Mouse (Mus musculus) myocyte (in vitro differentiated cells): ENCODE measurements at regions not wholly inside any gene's neighbourhood (a gene's known extent, or its start where the extent isn't known, plus 50 kb on each side); places are given as distances from the start of the nearest gene placed in this dataset.

ENCODE experiments used
- CEBPB ChIP-seq: IDR thresholded peaks from 2 replicates; pipeline ENCODE4 v1.6.1; 2011; ENCODE audit warnings: mild to moderate bottlenecking, moderate library complexity; ENCODE audit not compliant: poor library complexity, insufficient read depth, severe bottlenecking
- E2F4 ChIP-seq: IDR thresholded peaks from one replicate; pipeline ENCODE4 v1.6.1; 2011; ENCODE audit warnings: mild to moderate bottlenecking, control low read depth, moderate library complexity; ENCODE audit not compliant: insufficient read depth
- MAX ChIP-seq: IDR thresholded peaks from one replicate; pipeline ENCODE4 v1.6.1; 2011; ENCODE audit warnings: low read depth, mild to moderate bottlenecking, control low read depth
- MYOD1 ChIP-seq, 3 experiments: IDR thresholded peaks; one replicate each; pipeline ENCODE4 v1.6.1; 2011; ENCODE audit warnings: control low read depth in 2 of 3, low read depth in 2 of 3, mild to moderate bottlenecking in 2 of 3, moderate library complexity in 1 of 3; ENCODE audit not compliant: insufficient read length in 2 of 3, control insufficient read depth in 1 of 3
- POLR2A ChIP-seq: IDR thresholded peaks from one replicate; pipeline ENCODE4 v1.6.1; 2011; ENCODE audit warnings: low read depth, mild to moderate bottlenecking, control low read depth, moderate library complexity; ENCODE audit not compliant: insufficient read length
- POLR2AphosphoS2 ChIP-seq: IDR thresholded peaks from one replicate; pipeline ENCODE4 v1.6.1; 2011; ENCODE audit warnings: low read depth, control low read depth; ENCODE audit not compliant: insufficient read length
- REST ChIP-seq: IDR thresholded peaks from one replicate; pipeline ENCODE4 v1.6.1; 2011; ENCODE audit warnings: mild to moderate bottlenecking, control low read depth, moderate library complexity; ENCODE audit not compliant: insufficient read depth, insufficient read length
- TCF12 ChIP-seq: IDR thresholded peaks from one replicate; pipeline ENCODE4 v1.6.1; 2011; ENCODE audit warnings: mild to moderate bottlenecking, control low read depth; ENCODE audit not compliant: poor library complexity, insufficient read depth, severe bottlenecking
- TCF3 ChIP-seq: IDR thresholded peaks from one replicate; pipeline ENCODE4 v1.6.1; 2011; ENCODE audit warnings: low read depth, control low read depth; ENCODE audit not compliant: insufficient read length
- USF1 ChIP-seq: IDR thresholded peaks from one replicate; pipeline ENCODE4 v1.6.1; 2011; ENCODE audit warnings: low read depth, mild to moderate bottlenecking, control low read depth, moderate library complexity

DNA sequence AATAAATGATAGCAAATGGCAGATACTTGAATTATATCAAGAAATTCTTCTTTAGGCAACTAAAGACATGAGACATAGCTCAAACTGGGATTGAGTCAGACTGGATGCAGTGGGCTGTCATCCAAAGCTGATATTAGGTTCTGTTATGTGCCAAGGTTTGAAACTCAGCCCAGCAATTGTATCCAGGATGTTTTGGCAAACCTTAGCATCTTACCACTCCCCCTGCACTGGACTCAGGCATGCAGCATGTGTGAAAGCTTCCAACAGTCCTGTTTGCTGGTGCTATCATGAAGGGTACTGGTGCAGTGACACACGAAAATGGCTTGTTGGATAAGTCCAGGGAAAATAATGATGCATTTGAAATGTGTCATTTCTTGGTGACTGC lies 282.9 kb upstream of the Meis2 start:
- TF ChIP-seq POLR2A, result no peak
- TF ChIP-seq MYOD1 (IDR thresholded peaks at IDR 0.05; ENCODE audit: control insufficient read depth in 1 of 3, insufficient read length in 2 of 3, low read depth in 2 of 3), result no peak
- TF ChIP-seq CEBPB, result no peak
- no peak for TF ChIP-seq E2F4
- no peak for TF ChIP-seq POLR2AphosphoS2
- TF ChIP-seq REST, result no peak
- TF ChIP-seq MAX, result no peak
- no peak for TF ChIP-seq TCF3
- TF ChIP-seq TCF12, result no peak
- no peak for TF ChIP-seq USF1
